Mouse (Mus musculus): ENCODE data around the gene Gng12. TPM values are rescaled to one million over a fixed set of nuclear protein-coding genes. Genes with fewer than 3 reads are reported as not detected.

The Gng12 gene
- total and polyA plus RNA-seq, 2 experiments from 2014 or later = 27.8 to 52.0 TPM

DNA sequence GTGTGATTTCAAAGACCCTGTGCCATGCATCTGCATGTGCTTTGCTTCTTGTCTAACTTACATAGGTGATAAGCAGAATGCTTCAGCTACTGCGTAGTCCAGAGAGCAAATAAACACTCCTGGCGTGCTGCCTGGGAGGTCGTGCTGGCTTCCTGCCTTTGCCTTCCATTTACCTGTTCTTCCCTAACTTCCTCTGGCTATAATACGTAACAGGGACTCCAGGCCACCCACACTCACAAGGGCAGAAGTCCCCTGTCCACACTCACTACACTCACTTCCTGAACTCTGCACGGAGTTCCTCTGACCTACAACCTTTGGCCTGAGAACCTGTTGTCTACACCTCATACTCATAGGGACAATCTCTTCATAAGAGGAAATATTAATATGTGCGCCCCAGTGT, 7.5 kb downstream of the Gng12 start:
- H3K27me3 ChIP-seq (ENCODE audit: insufficient read depth, low read length) = no peaks in the 10 kb centered on the region
- no peaks in the 10 kb centered on the region for H3K4me1 ChIP-seq (ENCODE audit: insufficient read depth)
- H3K9ac ChIP-seq = no peak overlapping the region
- 88% methylated on average over 6 of the region's 6 CpGs for WGBS
- DNase-seq (no peak), ATAC-seq (no peak)
- H3K27ac ChIP-seq (ENCODE audit: low read depth, low read length) = no peak overlapping the region; the same call in 1 of the 2 replicates
- H3K4me2 ChIP-seq (ENCODE audit: low read depth) = no peak overlapping the region
- H3K36me3 ChIP-seq (ENCODE audit: insufficient read depth) = no peaks in the 10 kb centered on the region
- TF ChIP-seq CTCF (IDR thresholded peaks at IDR 0.05; ENCODE audit: low read depth) = no peak
- no peak overlapping the region for H3K4me3 ChIP-seq (ENCODE audit: low read depth, low read length)
- H3K9me3 ChIP-seq (ENCODE audit: low read length) = no peaks in the 10 kb centered on the region

DNA sequence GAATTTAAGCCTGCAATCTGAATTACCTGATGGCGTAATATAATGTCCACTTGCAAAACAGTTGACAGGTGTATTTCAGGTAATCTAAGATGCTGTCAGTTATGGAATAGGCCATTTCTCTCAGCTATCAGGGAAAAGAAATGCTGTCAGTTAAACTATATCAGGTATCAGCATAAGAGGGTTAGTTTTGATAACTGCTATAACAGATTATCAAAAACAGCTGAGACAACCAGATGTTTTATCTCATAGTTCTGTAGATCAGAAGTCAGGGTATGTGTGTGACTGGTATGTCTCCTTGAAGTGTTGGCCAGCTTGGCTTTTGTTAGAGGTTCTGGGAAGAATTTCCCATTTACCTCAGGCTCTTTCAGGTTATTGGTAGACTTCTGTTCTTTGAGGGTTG, 10.0 kb downstream of the Gng12 start:
- Histone ChIP-seq H3K4me3 (ENCODE audit: low read depth, low read length) (no peak overlapping the region), H3K9me3 (ENCODE audit: low read length) (no peaks in the 10 kb centered on the region), H3K36me3 (ENCODE audit: insufficient read depth) (no peaks in the 10 kb centered on the region), H3K4me2 (ENCODE audit: low read depth) (no peak overlapping the region), H3K27ac (ENCODE audit: low read depth, low read length) (no peak overlapping the region), H3K27me3 (ENCODE audit: insufficient read depth, low read length) (no peaks in the 10 kb centered on the region), H3K4me1 (ENCODE audit: insufficient read depth) (no peaks in the 10 kb centered on the region), H3K9ac (no peak overlapping the region)
- DNase-seq = no peak
- ATAC-seq = no peak
- no peak for TF ChIP-seq CTCF (IDR thresholded peaks at IDR 0.05; ENCODE audit: low read depth)
- WGBS = 100% methylated on average over 1 of the region's 1 CpGs

DNA sequence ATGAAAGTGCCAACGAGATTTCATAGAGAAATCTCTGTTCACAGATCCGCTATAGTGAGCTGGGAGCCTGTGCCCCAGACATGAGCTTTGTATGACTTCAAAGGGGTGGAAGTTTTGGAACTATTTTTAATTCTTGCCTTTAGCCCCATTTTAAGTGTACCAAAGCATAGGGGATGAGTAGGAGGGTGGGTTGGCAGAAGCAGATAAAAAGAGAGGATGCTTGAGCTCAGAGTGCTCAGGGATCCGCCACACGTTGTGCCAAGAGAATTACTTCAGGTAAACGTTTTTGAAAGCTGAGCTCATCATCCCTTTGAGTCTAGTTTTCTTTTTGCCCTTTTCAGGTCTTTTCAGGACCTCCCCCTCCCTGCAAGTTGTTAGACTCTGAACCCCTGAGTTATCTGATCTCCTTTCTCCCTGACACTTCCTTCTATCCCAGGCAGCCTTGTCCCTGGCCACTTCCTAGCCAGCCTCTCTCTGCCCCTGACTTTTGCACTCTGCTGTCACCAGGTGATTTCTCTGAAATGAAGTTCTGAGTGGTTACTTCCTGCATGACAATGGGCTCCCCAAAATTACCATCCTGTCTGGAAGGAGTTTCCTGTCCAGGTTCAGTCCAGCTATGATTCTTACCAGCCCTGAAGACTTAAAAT, 12.3 kb downstream of the Gng12 start:
- Histone ChIP-seq H3K4me3 (ENCODE audit: low read depth, low read length) (no peak overlapping the region), H3K36me3 (ENCODE audit: insufficient read depth) (no peaks in the 10 kb centered on the region), H3K9ac (no peak overlapping the region), H3K9me3 (ENCODE audit: low read length) (no peaks in the 10 kb centered on the region), H3K4me2 (ENCODE audit: low read depth) (no peak overlapping the region), H3K27ac (ENCODE audit: low read depth, low read length) (no peak overlapping the region), H3K4me1 (ENCODE audit: insufficient read depth) (no peaks in the 10 kb centered on the region), H3K27me3 (ENCODE audit: insufficient read depth, low read length) (no peaks in the 10 kb centered on the region)
- ATAC-seq (no peak), DNase-seq (no peak)
- TF ChIP-seq CTCF (IDR thresholded peaks at IDR 0.05; ENCODE audit: low read depth) = no peak
- whole genome bisulfite sequencing = 66% methylated on average over 5 of the region's 5 CpGs

DNA sequence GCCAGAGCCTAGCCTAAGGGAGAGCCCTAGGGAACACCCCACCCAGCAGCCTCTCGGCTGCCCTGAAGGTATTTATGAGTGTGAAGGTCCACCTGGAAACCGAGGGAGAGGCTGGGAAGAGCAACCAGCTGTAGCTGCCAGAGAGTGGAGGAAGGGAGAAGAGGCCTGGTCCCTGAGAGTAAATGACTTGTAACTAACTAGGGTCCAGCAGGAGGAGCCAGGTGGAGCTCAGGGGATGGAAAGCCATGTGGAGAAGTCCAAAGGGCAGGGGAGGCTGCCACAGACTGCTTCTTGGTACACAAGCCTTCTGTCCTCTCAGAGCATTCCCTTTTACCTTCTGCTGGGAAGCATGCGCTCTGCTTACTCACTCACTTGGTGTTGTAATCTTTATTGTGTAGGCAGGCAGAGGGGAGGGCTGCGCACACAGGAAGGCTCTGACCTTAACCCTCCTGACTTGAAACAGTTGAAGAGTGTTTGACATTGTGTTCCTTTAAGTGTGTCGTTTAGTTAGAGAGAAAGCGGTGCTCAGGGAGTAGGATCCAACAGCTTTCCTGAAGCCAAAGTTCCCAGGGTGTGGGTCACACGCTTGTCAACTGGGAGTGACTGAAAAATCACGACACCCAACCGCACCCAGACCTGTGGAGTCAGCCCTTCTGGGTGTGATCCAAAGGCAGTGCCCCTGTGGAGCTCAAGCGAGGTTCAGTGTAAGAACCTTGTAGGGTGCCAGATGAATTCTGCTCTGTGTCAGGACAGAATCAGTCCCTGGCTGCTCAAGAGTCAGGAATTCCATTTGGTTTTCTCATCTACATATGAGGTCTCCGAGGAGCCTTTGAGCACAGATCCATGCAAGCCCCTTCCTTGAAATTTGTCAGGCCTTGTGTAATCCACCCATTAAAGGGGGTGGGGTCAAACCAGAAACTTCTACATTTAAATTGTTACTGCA, 14.6 kb downstream of the Gng12 start:
- DNase-seq (no peak), ATAC-seq (no peak)
- Histone ChIP-seq H3K9me3 (ENCODE audit: low read length) (no peaks in the 10 kb centered on the region), H3K27ac (ENCODE audit: low read depth, low read length) (no peak overlapping the region), H3K4me3 (ENCODE audit: low read depth, low read length) (no peak overlapping the region), H3K36me3 (ENCODE audit: insufficient read depth) (no peaks in the 10 kb centered on the region), H3K4me1 (ENCODE audit: insufficient read depth) (no peaks in the 10 kb centered on the region), H3K4me2 (ENCODE audit: low read depth) (no peak overlapping the region), H3K27me3 (ENCODE audit: insufficient read depth, low read length) (no peaks in the 10 kb centered on the region), H3K9ac (no peak overlapping the region)
- WGBS = 62% methylated on average over 11 of the region's 11 CpGs
- TF ChIP-seq CTCF (IDR thresholded peaks at IDR 0.05; ENCODE audit: low read depth) = no peak

DNA sequence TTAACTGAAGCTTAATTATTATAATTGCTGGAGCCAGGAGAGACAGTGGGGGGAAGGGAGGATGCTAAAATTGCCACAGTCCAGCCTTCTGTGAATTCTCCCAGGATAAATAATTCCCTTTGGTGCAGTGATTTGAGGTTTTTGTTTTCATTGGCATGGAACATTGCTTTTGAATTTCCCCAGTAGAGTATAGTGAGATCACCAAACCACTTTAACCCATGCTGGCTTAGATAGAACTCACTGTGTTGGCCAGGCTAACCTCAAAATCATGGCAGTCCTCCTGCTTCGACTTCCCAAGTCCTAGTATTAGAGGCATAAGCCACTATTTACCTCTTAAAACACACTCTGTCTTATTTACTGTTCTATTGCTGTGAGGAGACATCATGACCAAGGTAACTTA, 17.2 kb downstream of the Gng12 start:
- H3K4me2 ChIP-seq (ENCODE audit: low read depth) = no peak overlapping the region
- DNase-seq (no peak), ATAC-seq (no peak)
- H3K27me3 ChIP-seq (ENCODE audit: insufficient read depth, low read length) = no peaks in the 10 kb centered on the region
- no peaks in the 10 kb centered on the region for H3K9me3 ChIP-seq (ENCODE audit: low read length)
- TF ChIP-seq CTCF (IDR thresholded peaks at IDR 0.05; ENCODE audit: low read depth) = no peak
- H3K9ac ChIP-seq = no peak overlapping the region
- H3K4me3 ChIP-seq (ENCODE audit: low read depth, low read length) = no peak overlapping the region
- no peaks in the 10 kb centered on the region for H3K36me3 ChIP-seq (ENCODE audit: insufficient read depth)
- H3K4me1 ChIP-seq (ENCODE audit: insufficient read depth) = no peaks in the 10 kb centered on the region
- WGBS = 87% methylated on average over 1 of the region's 1 CpGs
- H3K27ac ChIP-seq (ENCODE audit: low read depth, low read length) = no peak overlapping the region

GRCm38 (mm10) chr6:66915592-66915991, 19.4 kb downstream of the Gng12 start:
- ATAC-seq (no peak), DNase-seq (no peak)
- Histone ChIP-seq H3K9ac (no peak overlapping the region), H3K27ac (ENCODE audit: low read depth, low read length) (no peak overlapping the region), H3K27me3 (ENCODE audit: insufficient read depth, low read length) (no peaks in the 10 kb centered on the region), H3K36me3 (ENCODE audit: insufficient read depth) (no peaks in the 10 kb centered on the region), H3K4me2 (ENCODE audit: low read depth) (no peak overlapping the region), H3K9me3 (ENCODE audit: low read length) (no peaks in the 10 kb centered on the region), H3K4me3 (ENCODE audit: low read depth, low read length) (no peak overlapping the region), H3K4me1 (ENCODE audit: insufficient read depth) (no peaks in the 10 kb centered on the region)
- TF ChIP-seq CTCF (IDR thresholded peaks at IDR 0.05; ENCODE audit: low read depth) = no peak
- 92% methylated on average over 2 of the region's 2 CpGs for WGBS

DNA sequence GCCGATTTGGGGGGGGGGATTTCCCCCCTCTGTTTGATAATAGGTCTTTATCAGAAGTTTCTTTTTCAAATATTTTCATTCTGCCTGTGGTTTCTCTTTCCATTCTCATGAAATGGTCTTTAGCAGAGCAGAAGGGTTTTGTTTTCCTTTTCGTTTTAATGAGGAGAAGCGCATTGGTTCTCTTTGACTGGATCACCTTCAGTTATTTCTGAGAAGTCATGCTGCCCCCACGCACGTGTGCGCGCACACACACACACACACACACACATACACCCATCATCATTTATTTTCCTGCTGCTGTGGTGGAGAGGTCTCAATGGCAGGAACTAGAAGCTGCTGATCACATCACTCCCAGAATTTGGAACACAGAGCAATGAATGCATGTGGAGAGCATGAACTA, 20.8 kb downstream of the Gng12 start:
- DNase-seq (no peak), ATAC-seq (no peak)
- Histone ChIP-seq H3K27me3 (ENCODE audit: insufficient read depth, low read length) (no peaks in the 10 kb centered on the region), H3K9ac (no peak overlapping the region), H3K27ac (ENCODE audit: low read depth, low read length) (no peak overlapping the region), H3K36me3 (ENCODE audit: insufficient read depth) (no peaks in the 10 kb centered on the region), H3K4me2 (ENCODE audit: low read depth) (no peak overlapping the region), H3K9me3 (ENCODE audit: low read length) (no peaks in the 10 kb centered on the region), H3K4me3 (ENCODE audit: low read depth, low read length) (no peak overlapping the region), H3K4me1 (ENCODE audit: insufficient read depth) (no peaks in the 10 kb centered on the region)
- WGBS = 90% methylated on average over 7 of the region's 7 CpGs
- no peak for TF ChIP-seq CTCF (IDR thresholded peaks at IDR 0.05; ENCODE audit: low read depth)
